Mouse (Mus musculus) cortical plate, adult 2 months (tissue): ENCODE measurements at regions not wholly inside any gene's neighbourhood (a gene's known extent, or its start where the extent isn't known, plus 50 kb on each side); places are given as distances from the start of the nearest gene placed in this dataset.

ENCODE experiments used
- CTCF ChIP-seq: fragments of 200-500 bp; IDR thresholded peaks from 2 replicates; pipeline ENCODE4 v1.5.1; 2011; ENCODE audit warnings: mild to moderate bottlenecking, control low read depth, low read length; ENCODE audit not compliant: insufficient read depth; ENCODE audit errors: extremely low read depth
- POLR2A ChIP-seq: fragments of 200-500 bp; IDR thresholded peaks from 2 replicates; pipeline ENCODE4 v1.6.1; 2011; ENCODE audit warnings: mild to moderate bottlenecking, low read length, control low read depth; ENCODE audit not compliant: insufficient read depth; ENCODE audit errors: extremely low read depth

- TF ChIP-seq CTCF (no peak), POLR2A (no peak)
These were observed 337.8 kb upstream of the Pmfbp1 start for GRCm38 (mm10) chr8:109156016-109156415.
